Mouse (Mus musculus) heart, postnatal 0 days (tissue): ENCODE data around the gene Impg1.

Source experiments
- CTCF ChIP-seq: IDR thresholded peaks from 2 replicates; pipeline ENCODE4 v1.5.1; 2016; ENCODE audit warnings: antibody characterized with exemption, control low read depth, low read depth
- EP300 ChIP-seq: IDR thresholded peaks from 2 replicates; pipeline ENCODE4 v1.6.1; 2016; ENCODE audit warnings: antibody characterized with exemption, low read depth

DNA sequence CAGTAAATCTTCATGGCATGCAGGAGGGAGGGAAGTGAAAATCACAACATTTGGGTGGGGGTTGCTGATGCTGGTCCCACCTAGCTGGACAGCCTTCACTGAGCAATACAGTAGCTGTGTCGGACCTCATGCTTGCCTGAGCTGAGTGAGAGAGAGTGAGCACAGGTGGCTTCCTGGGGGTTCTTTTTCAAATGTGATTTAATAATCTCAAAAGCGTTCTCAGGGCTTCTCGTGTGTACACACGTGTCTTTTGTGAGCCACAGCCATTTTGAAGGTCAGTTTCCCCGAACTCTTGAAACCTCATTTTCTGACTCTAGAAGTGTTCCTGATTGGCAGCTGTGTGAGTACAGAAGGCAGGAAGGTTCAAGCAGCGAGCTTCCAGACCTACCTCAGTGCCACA, 122.8 kb downstream of the Impg1 start:
- no peak for TF ChIP-seq CTCF
- TF ChIP-seq EP300: no peak
